In the genomic region with DNA sequence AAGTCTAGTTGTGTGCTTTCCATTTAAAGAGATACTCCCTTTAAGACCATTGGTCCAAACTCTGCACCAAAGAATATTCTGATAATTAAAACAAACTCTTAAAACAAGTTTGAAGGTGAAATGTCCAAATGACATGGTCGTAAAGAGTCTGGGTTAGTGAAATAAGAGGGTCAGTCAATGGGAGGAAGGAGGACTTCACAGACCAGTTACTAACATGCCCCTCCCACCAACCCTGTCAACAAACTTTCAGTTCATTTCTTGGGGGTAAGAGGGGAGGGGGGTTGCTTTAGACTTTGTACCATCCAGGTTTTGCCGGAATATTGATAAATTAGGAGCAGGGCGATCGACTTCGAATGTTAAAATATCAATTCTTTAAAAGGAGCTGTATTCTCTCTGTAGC, we compare ENCODE assay signal across 8 mouse cellular contexts. TPM values are rescaled to one million over a fixed set of nuclear protein-coding genes. Genes with fewer than 3 reads are reported as not detected.
DNase-seq lines count a peak whose midpoint lies in the region; ATAC-seq and TF ChIP-seq lines count a peak whose summit lies in the region.

No protein-coding gene starts in this region.

- peak overlapping the region; percentile 92 for H3K27ac ChIP-seq in kidney, postnatal 0 days
- H3K27ac ChIP-seq in bone marrow macrophage, adult 2 months (ENCODE audit: insufficient read depth, low read depth, low read length) = peak overlapping the region; percentile 61
- H3K27ac ChIP-seq in hindbrain, embryonic 13.5 days = peak overlapping the region; percentile 86
- peak overlapping the region; percentile 83 for H3K27ac ChIP-seq in midbrain, embryonic 14.5 days (replicated peaks; ENCODE audit: low read depth, low read length)
- H3K27ac ChIP-seq in thymus, adult 2 months (ENCODE audit: control insufficient read depth, insufficient read depth, low read length) = no peak overlapping the region; the same call in 1 of the 2 replicates

- no peak for TF ChIP-seq CTCF in kidney, postnatal 0 days (IDR thresholded peaks at IDR 0.05; ENCODE audit: low read depth)
- TF ChIP-seq CTCF in bone marrow macrophage, adult 2 months (IDR thresholded peaks at IDR 0.05; ENCODE audit: low read depth, low read length) = no peak
- no peak for TF ChIP-seq CTCF in thymus, adult 2 months (IDR thresholded peaks at IDR 0.05; ENCODE audit: borderline replicate concordance, control insufficient read depth, extremely low read depth, insufficient read depth, low read length, poor library complexity)

- H3K4me3 ChIP-seq in kidney, postnatal 0 days (replicated peaks; ENCODE audit: low read depth, low read length) = peak overlapping the region; percentile 33
- peak overlapping the region; percentile 58 for H3K4me3 ChIP-seq in bone marrow macrophage, adult 2 months (ENCODE audit: insufficient read depth, low read length)
- H3K4me3 ChIP-seq in hindbrain, embryonic 13.5 days = peak overlapping the region; percentile 50
- peak overlapping the region; percentile 46 for H3K4me3 ChIP-seq in midbrain, embryonic 14.5 days (replicated peaks; ENCODE audit: low read depth, low read length)
- no peak overlapping the region for H3K4me3 ChIP-seq in thymus, adult 2 months (ENCODE audit: control insufficient read depth, insufficient read depth, low read length)

- no peak for DNase-seq in kidney, postnatal 0 days (ENCODE audit: low spot score)
- no peak for DNase-seq in kidney, postnatal 36 days
- no peak for DNase-seq in midbrain, embryonic 14.5 days
- DNase-seq in ovary, adult 18-20 months (ENCODE audit: low spot score) = no peak
- no peak for DNase-seq in thymus, adult 2 months
- DNase-seq in gastrocnemius, adult 18-20 months (ENCODE audit: low spot score) = no peak

- ATAC-seq in kidney, postnatal 0 days (replicated peaks; ENCODE audit: low FRiP score, low read depth) = no peak
- no peak for ATAC-seq in hindbrain, embryonic 13.5 days (ENCODE audit: low FRiP score)
- ATAC-seq in midbrain, embryonic 14.5 days (ENCODE audit: low FRiP score, low TSS enrichment) = no peak

- TF ChIP-seq POLR2A in bone marrow macrophage, adult 2 months (IDR thresholded peaks at IDR 0.05; ENCODE audit: borderline replicate concordance, low read depth, low read length) = no peak
- TF ChIP-seq POLR2A in thymus, adult 2 months (IDR thresholded peaks at IDR 0.05; ENCODE audit: control insufficient read depth, extremely low read depth, insufficient read depth, low read length, poor library complexity) = no peak

- 13% methylated on average over 5 of the region's 5 CpGs for WGBS in kidney, postnatal 0 days
- 10% methylated on average over 5 of the region's 5 CpGs for WGBS in hindbrain, embryonic 13.5 days
- 18% methylated on average over 5 of the region's 5 CpGs for WGBS in midbrain, embryonic 14.5 days
- WGBS in thymus, adult 2 months = 42% methylated on average over 5 of the region's 5 CpGs

- peak overlapping the region; percentile 70 for H3K4me2 ChIP-seq in kidney, postnatal 0 days (ENCODE audit: low read length)
- peak overlapping the region; percentile 65 for H3K4me2 ChIP-seq in hindbrain, embryonic 13.5 days
- peak overlapping the region; percentile 72 for H3K4me2 ChIP-seq in midbrain, embryonic 14.5 days (ENCODE audit: low read length)

- H3K9ac ChIP-seq in kidney, postnatal 0 days (ENCODE audit: low read depth, low read length) = peak overlapping the region; percentile 50
- H3K9ac ChIP-seq in hindbrain, embryonic 13.5 days = peak overlapping the region; percentile 72
- peak overlapping the region; percentile 43; the same call in 1 of the 2 replicates for H3K9ac ChIP-seq in midbrain, embryonic 14.5 days (replicated peaks; ENCODE audit: low read length)

- no peaks in the 10 kb centered on the region for H3K27me3 ChIP-seq in kidney, postnatal 0 days (ENCODE audit: insufficient read depth, low read length)
- H3K27me3 ChIP-seq in hindbrain, embryonic 13.5 days = peaks cover 17% of the 10 kb centered on the region
- peaks cover 22% of the 10 kb centered on the region; the same call in 1 of the 2 replicates for H3K27me3 ChIP-seq in midbrain, embryonic 14.5 days (ENCODE audit: control insufficient read depth, insufficient read depth, low read length)
- H3K27me3 ChIP-seq in thymus, adult 2 months (ENCODE audit: control insufficient read depth, insufficient read depth, low read length) = peaks cover 1% of the 10 kb centered on the region

- H3K36me3 ChIP-seq in kidney, postnatal 0 days (ENCODE audit: insufficient read depth, low read length) = no peaks in the 10 kb centered on the region
- H3K36me3 ChIP-seq in hindbrain, embryonic 13.5 days = no peaks in the 10 kb centered on the region
- no peaks in the 10 kb centered on the region for H3K36me3 ChIP-seq in midbrain, embryonic 14.5 days (ENCODE audit: control insufficient read depth, insufficient read depth, low read length)
- H3K36me3 ChIP-seq in thymus, adult 2 months (ENCODE audit: control insufficient read depth, insufficient read depth, low read length) = no peaks in the 10 kb centered on the region

- no peaks in the 10 kb centered on the region for H3K9me3 ChIP-seq in kidney, postnatal 0 days (replicated peaks; ENCODE audit: low read length)
- no peaks in the 10 kb centered on the region for H3K9me3 ChIP-seq in hindbrain, embryonic 13.5 days
- H3K9me3 ChIP-seq in midbrain, embryonic 14.5 days (ENCODE audit: control insufficient read depth, low read length) = no peaks in the 10 kb centered on the region

- no peaks in the 10 kb centered on the region; the same call in 1 of the 2 replicates for H3K4me1 ChIP-seq in kidney, postnatal 0 days (replicated peaks; ENCODE audit: insufficient read depth, low read length)
- H3K4me1 ChIP-seq in bone marrow macrophage, adult 2 months (ENCODE audit: control insufficient read depth, insufficient read depth, low read length) = peaks cover 19% of the 10 kb centered on the region
- H3K4me1 ChIP-seq in hindbrain, embryonic 13.5 days (replicated peaks) = peaks cover 30% of the 10 kb centered on the region
- peaks cover 10% of the 10 kb centered on the region; the same call in 1 of the 2 replicates for H3K4me1 ChIP-seq in midbrain, embryonic 14.5 days (ENCODE audit: control insufficient read depth, insufficient read depth, low read length)
- peaks cover 6% of the 10 kb centered on the region for H3K4me1 ChIP-seq in thymus, adult 2 months (replicated peaks; ENCODE audit: control insufficient read depth, insufficient read depth, low read length)

RNA-seq across cellular contexts. Expression of gene Nfia, which starts 1.1 kb away (rescaled TPM):
- 25.9 and 29.1 TPM in 2 replicates for polyA plus RNA-seq in kidney, postnatal 0 days (2015; fragmentation: Nextera tagmentation; extraction: Ambion mirVana)
- 7.8 and 8.1 TPM in 2 replicates for polyA plus RNA-seq in bone marrow macrophage, adult 2 months (2012; ENCODE audit: insufficient read depth, insufficient read length, missing spikeins)
- polyA plus RNA-seq in hindbrain, embryonic 13.5 days (2015; fragmentation: Nextera tagmentation; extraction: Ambion mirVana) = 48.1 and 53.2 TPM in 2 replicates
- polyA plus RNA-seq in midbrain, embryonic 14.5 days (2014; fragmentation: Nextera tagmentation; extraction: Ambion mirVana) = 30.1 and 37.2 TPM in 2 replicates
- polyA plus RNA-seq in thymus, adult 2 months (2012; rRNA removed) = 26.4 and 33.6 TPM in 2 replicates
- total RNA-seq in gastrocnemius, adult 18-20 months (2021) = 10 to 100 TPM; 56.3 to 56.9 TPM

RNA-seq across cellular contexts. Expression of gene E130114P18Rik, which starts 6.5 kb away (rescaled TPM):
- polyA plus RNA-seq in kidney, postnatal 0 days (2015; fragmentation: Nextera tagmentation; extraction: Ambion mirVana) = 0.38 and 0.71 TPM in 2 replicates
- not detected in 2 replicates for polyA plus RNA-seq in bone marrow macrophage, adult 2 months (2012; ENCODE audit: insufficient read depth, insufficient read length, missing spikeins)
- polyA plus RNA-seq in hindbrain, embryonic 13.5 days (2015; fragmentation: Nextera tagmentation; extraction: Ambion mirVana) = 34.2 and 37.0 TPM in 2 replicates
- polyA plus RNA-seq in midbrain, embryonic 14.5 days (2014; fragmentation: Nextera tagmentation; extraction: Ambion mirVana) = 22.4 and 23.6 TPM in 2 replicates
- polyA plus RNA-seq in thymus, adult 2 months (2012; rRNA removed) = 0.09 TPM in 1 of 2 replicates, not detected in the other
- under 1 TPM in 1 of 2 experiments, not detected in 1; 0.21 TPM for total RNA-seq in gastrocnemius, adult 18-20 months (2021)

Comparison
In these comparisons a context has a peak if more than half of its experiments do, and no peak if none do; other contexts are left out.
1. RNA of gene E130114P18Rik, which starts 6.5 kb away (polyA plus RNA-seq): 34.2 to 37.0 TPM in hindbrain, embryonic 13.5 days and 22.4 to 23.6 TPM in midbrain, embryonic 14.5 days; 0.38 to 0.71 TPM in kidney, postnatal 0 days, 0.09 TPM in thymus, adult 2 months and not detected in bone marrow macrophage, adult 2 months; every median in the first group is over 10 times any median in the second.
2. Peak in every context shown above with its lines, with median percentiles within 50 percentile points of each other: H3K4me2 ChIP-seq and H3K9ac ChIP-seq.